14 mouse cellular contexts compared by ENCODE assay signal in genomic region chr2:31126048-31126447, GRCm38 (mm10).
"Had no signal": no experiment of that assay in that cellular context is flagged by ENCODE, and none has a peak within 500 bp of the region (broad histone marks: within the 10 kb centered on the region; RNA-seq: fewer than 3 reads in every experiment).

No protein-coding gene starts in this region.

- H3K4me3 ChIP-seq: left cerebral cortex, adult 2 months; lung, embryonic 15.5 days; midbrain, embryonic 12.5 days; neural tube, embryonic 13.5 days had no signal

- H3K9me3 ChIP-seq: lung, embryonic 15.5 days; midbrain, embryonic 12.5 days; neural tube, embryonic 13.5 days had no signal

- H3K4me2 ChIP-seq: lung, embryonic 15.5 days; midbrain, embryonic 12.5 days; neural tube, embryonic 13.5 days had no signal

- H3K36me3 ChIP-seq: lung, embryonic 15.5 days; midbrain, embryonic 12.5 days; neural tube, embryonic 13.5 days had no signal

- ATAC-seq: midbrain, embryonic 16.5 days had no signal

- H3K27ac ChIP-seq: kidney, postnatal 0 days; left cerebral cortex, adult 2 months; midbrain, embryonic 12.5 days; neural tube, embryonic 13.5 days had no signal

- H3K27me3 ChIP-seq: lung, embryonic 15.5 days; midbrain, embryonic 12.5 days; neural tube, embryonic 13.5 days had no signal

- DNase-seq: kidney, adult 9 months; kidney, postnatal 4 days; lung, postnatal 14 days; retina, postnatal 1 day; right cerebral cortex, postnatal 4 days; spleen, adult 18-20 months; thymus, adult 18-20 months; thymus, postnatal 14 days had no signal

- H3K9ac ChIP-seq: lung, embryonic 15.5 days; midbrain, embryonic 12.5 days; neural tube, embryonic 13.5 days had no signal
